Comparison of ENCODE assay signal across 22 mouse cellular contexts in the genomic region with DNA sequence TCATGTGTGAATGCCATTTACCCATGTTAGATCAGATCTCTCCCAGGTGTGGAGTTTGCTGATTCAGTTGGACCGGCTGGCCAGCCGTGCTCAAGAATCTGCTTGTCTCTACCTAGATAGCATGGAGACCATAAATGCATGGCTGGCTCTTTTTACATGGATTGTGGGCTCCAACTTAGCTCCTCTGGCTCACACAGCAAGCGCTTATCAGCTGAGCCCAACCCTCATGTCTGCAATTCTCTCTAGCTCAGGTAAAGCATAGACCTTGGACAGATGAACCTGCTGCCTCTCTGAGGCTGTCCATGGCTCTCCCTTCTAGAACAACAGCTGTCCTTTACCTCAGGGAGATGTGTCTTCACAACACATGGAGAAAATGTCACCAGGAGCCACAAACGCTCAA.
A peak's percentile ranks its signal among the peaks of the same experiment; 100 is the strongest.
DNase-seq lines count a peak whose midpoint lies in the region; ATAC-seq and TF ChIP-seq lines count a peak whose summit lies in the region.
"Had no signal": no experiment of that assay in that cellular context is flagged by ENCODE, and none has a peak within 500 bp of the region (broad histone marks: within the 10 kb centered on the region; RNA-seq: fewer than 3 reads in every experiment).

No protein-coding gene starts in this region.

- no peak for DNase-seq in lung, postnatal 36 days
- DNase-seq in urinary bladder, adult 2 months (ENCODE audit: low spot score), result no peak
- DNase-seq: adrenal gland, adult 2 months; adrenal gland, postnatal 10 days; adrenal gland, postnatal 25 days; cerebellum, adult 11 months; cerebellum, adult 18-20 months; cerebellum, adult 8-10 months; cerebellum, adult 9-11 months; cerebellum, postnatal 14 days; cerebellum, postnatal 36 days; embryo, embryonic 11 days had no signal

- 78% methylated on average over 4 of the region's 4 CpGs for WGBS in intestine, embryonic 15.5 days
- WGBS in intestine, embryonic 16.5 days, result 67% methylated on average over 4 of the region's 4 CpGs
- 47% methylated on average over 4 of the region's 4 CpGs for WGBS in small intestine, adult 2 months

- ATAC-seq in intestine, embryonic 15.5 days, result peak; percentile 86
- peak; percentile 89 for ATAC-seq in intestine, embryonic 16.5 days
- ATAC-seq: forebrain, embryonic 14.5 days; forebrain, embryonic 16.5 days had no signal

- no peak overlapping the region for H3K4me3 ChIP-seq in intestine, embryonic 15.5 days (replicated peaks)
- H3K4me3 ChIP-seq in intestine, embryonic 16.5 days (ENCODE audit: low read length), result no peak overlapping the region
- no peak overlapping the region for H3K4me3 ChIP-seq in small intestine, adult 2 months (ENCODE audit: low read depth, low read length)
- H3K4me3 ChIP-seq: embryonic facial prominence, embryonic 13.5 days; embryonic facial prominence, embryonic 15.5 days; erythroblast, embryonic 14.5 days; forebrain, embryonic 10.5 days; forebrain, embryonic 12.5 days had no signal

- H3K27ac ChIP-seq in intestine, embryonic 15.5 days, result no peak overlapping the region
- no peak overlapping the region for H3K27ac ChIP-seq in intestine, embryonic 16.5 days (ENCODE audit: low read length)
- peak overlapping the region; percentile 3; the same call in 1 of the 2 replicates for H3K27ac ChIP-seq in small intestine, adult 2 months (ENCODE audit: insufficient read depth, low read depth, low read length)
- H3K27ac ChIP-seq: embryonic facial prominence, embryonic 13.5 days; embryonic facial prominence, embryonic 15.5 days; forebrain, embryonic 10.5 days; forebrain, embryonic 12.5 days had no signal

- no peaks in the 10 kb centered on the region for H3K27me3 ChIP-seq in intestine, embryonic 15.5 days (replicated peaks)
- no peaks in the 10 kb centered on the region for H3K27me3 ChIP-seq in intestine, embryonic 16.5 days (replicated peaks; ENCODE audit: control insufficient read depth, insufficient read depth, low read length)
- no peaks in the 10 kb centered on the region for H3K27me3 ChIP-seq in small intestine, adult 2 months (ENCODE audit: control insufficient read depth, insufficient read depth, low read length)
- H3K27me3 ChIP-seq: embryonic facial prominence, embryonic 13.5 days; embryonic facial prominence, embryonic 15.5 days; forebrain, embryonic 12.5 days had no signal

- H3K9ac ChIP-seq in intestine, embryonic 15.5 days, result no peak overlapping the region
- H3K9ac ChIP-seq in intestine, embryonic 16.5 days (ENCODE audit: low read depth, low read length), result no peak overlapping the region
- H3K9ac ChIP-seq: embryonic facial prominence, embryonic 13.5 days; embryonic facial prominence, embryonic 15.5 days; forebrain, embryonic 12.5 days had no signal

- H3K4me2 ChIP-seq in intestine, embryonic 15.5 days (replicated peaks), result no peak overlapping the region
- H3K4me2 ChIP-seq in intestine, embryonic 16.5 days (ENCODE audit: low read depth, low read length), result no peak overlapping the region
- H3K4me2 ChIP-seq: embryonic facial prominence, embryonic 13.5 days; embryonic facial prominence, embryonic 15.5 days; forebrain, embryonic 12.5 days had no signal

- no peak for TF ChIP-seq POLR2A in small intestine, adult 2 months (IDR thresholded peaks at IDR 0.05; ENCODE audit: low read depth, low read length)

- no peaks in the 10 kb centered on the region for H3K9me3 ChIP-seq in intestine, embryonic 15.5 days
- H3K9me3 ChIP-seq in intestine, embryonic 16.5 days (ENCODE audit: control insufficient read depth, low read length), result no peaks in the 10 kb centered on the region
- H3K9me3 ChIP-seq: embryonic facial prominence, embryonic 13.5 days; embryonic facial prominence, embryonic 15.5 days; forebrain, embryonic 10.5 days; forebrain, embryonic 12.5 days had no signal

- H3K4me1 ChIP-seq in intestine, embryonic 15.5 days (replicated peaks), result no peaks in the 10 kb centered on the region
- H3K4me1 ChIP-seq in intestine, embryonic 16.5 days (ENCODE audit: control insufficient read depth, insufficient read depth, low read length), result no peaks in the 10 kb centered on the region; the same call in 1 of the 2 replicates
- peaks cover 5% of the 10 kb centered on the region; the same call in 1 of the 2 replicates for H3K4me1 ChIP-seq in small intestine, adult 2 months (ENCODE audit: control insufficient read depth, insufficient read depth, insufficient read length, low read length)
- H3K4me1 ChIP-seq: embryonic facial prominence, embryonic 13.5 days; embryonic facial prominence, embryonic 15.5 days; forebrain, embryonic 12.5 days had no signal

- H3K36me3 ChIP-seq in intestine, embryonic 15.5 days, result no peaks in the 10 kb centered on the region
- no peaks in the 10 kb centered on the region for H3K36me3 ChIP-seq in intestine, embryonic 16.5 days (ENCODE audit: control insufficient read depth, insufficient read depth, low read length)
- H3K36me3 ChIP-seq in small intestine, adult 2 months (ENCODE audit: control insufficient read depth, insufficient read depth, low read length), result no peaks in the 10 kb centered on the region
- H3K36me3 ChIP-seq: embryonic facial prominence, embryonic 13.5 days; embryonic facial prominence, embryonic 15.5 days; forebrain, embryonic 10.5 days; forebrain, embryonic 12.5 days had no signal

- TF ChIP-seq CTCF in small intestine, adult 2 months (IDR thresholded peaks at IDR 0.05; ENCODE audit: extremely low read depth, insufficient read length, insufficient replicate concordance, low read depth, low read length), result no peak
